Mouse (Mus musculus): ENCODE measurements at regions not wholly inside any gene's neighbourhood (a gene's known extent, or its start where the extent isn't known, plus 50 kb on each side); places are given as distances from the start of the nearest gene placed in this dataset.
A peak's percentile ranks its signal among the peaks of the same experiment; 100 is the strongest.
"Not testable (repeated sequence)": the region's sequence is repeated elsewhere in the genome, so short reads cannot be mapped to it uniquely, and the experiment has no call there.

DNA sequence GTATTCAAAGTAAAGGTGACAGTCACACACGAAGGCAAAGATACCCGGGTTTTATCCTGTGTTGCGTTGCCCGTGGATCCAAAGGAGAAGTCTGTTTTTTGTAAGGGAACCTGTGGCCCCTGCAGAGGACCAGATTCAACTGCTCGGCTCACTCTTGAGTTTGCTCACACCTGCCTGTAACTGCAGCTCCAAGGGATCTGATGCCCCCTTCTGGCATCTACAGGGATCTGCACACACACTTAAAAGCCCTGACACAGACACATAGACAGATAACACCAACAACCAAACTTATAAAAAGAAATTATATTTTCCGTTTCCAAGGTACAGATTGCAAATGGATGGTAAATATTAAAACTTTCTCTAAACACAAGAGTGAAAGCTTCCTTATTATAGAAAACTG lies 223.3 kb upstream of the 1700056E22Rik start:
- no peak for DNase-seq (ENCODE audit: extremely low read depth, insufficient read length, low spot score)

DNA sequence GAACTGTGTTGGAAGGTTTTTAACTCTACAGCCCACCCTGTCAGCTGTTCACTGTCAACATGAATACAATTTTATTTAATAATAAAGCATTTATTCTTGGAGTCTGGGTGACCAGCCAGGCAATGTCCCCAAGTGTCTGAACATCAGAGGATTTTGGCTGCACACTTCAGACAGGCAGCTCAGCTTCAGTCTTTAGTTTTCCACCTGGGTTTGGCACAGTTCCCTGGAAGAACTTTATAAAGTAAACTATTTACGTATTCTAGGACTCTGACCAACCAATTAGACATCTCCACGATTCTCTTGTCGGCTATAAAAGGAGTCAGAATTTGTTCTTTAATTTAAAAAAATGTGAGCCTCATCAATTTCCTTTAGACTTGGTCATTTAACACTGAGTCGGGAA lies 220.8 kb upstream of the 1700056E22Rik start:
- no peak for DNase-seq (ENCODE audit: extremely low read depth, insufficient read length, low spot score)

DNA sequence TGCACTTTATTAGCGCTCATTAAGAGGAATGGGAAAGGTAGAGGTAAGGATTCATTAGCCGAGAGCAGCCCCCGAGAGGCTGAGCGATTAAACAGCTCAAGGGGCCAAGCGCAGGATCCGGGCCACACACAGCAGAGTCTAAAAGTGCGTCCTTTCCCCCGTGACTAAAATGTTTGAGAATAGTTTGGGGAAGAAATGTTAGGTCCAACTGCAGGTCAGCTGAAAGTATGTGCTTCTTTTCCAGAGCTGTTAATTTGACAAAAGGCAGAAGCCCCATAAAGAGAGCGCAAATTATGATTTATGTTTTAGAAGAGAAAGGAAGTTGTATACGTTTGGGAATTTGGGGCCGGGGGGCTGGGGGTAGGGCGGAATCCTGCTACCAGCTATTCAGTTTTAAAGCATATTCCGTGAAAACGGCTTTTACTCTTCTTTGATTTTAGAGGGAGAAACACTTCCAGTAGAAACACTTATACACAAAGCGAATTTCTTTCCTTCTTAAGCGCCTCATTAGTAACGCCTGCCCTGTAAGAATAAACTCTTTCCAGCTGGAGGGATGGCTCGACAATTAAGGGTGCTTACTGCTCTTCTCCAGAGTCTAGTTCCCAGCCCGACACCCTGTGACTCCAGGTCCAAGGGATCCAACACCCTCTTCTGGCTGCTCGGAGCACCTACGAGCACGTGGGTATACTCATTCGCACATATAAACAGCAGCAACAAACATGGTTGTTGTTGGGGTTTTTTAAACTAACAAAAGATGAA lies 210.8 kb upstream of the 1700056E22Rik start:
- DNase-seq (ENCODE audit: extremely low read depth, insufficient read length, low spot score): no peak

DNA sequence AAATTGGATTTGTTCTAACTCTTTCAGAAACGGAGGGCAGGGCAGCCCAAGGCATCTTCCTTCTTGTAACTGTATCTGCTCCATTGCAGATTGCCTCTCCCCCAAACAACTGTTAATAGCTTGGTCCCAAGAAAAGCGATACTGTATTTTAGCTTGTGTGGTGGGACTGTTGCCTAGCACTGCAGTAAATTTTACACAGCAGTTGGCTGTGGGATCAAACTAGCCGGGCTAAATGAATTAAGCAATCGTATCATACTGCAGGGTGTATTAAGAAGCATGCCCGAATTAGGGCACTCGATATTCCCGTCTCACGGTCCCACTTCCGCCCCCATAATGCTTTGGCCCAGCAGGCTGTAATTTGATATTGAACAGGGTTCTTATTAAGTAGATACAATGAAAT lies 210.2 kb upstream of the 1700056E22Rik start:
- no peak for DNase-seq (ENCODE audit: extremely low read depth, insufficient read length, low spot score)

DNA sequence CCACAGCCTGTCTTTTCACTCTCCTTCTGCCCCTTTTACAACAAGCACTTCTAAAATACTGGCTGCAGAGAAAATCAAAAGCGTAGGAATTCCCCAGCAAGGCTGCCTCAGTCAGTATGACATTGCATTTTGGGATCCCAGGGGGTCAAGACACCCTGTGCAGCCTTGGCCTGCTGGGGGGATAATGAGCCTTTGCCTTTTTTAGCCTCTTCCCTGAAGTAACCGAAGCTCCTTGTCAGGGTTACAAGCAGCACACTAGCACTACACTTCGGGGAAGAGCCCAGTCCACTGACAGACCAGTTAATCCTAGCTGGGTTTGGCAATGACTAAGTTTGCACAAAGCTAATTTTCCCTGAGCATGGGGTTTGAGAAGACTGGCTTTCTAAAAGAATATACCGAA lies 207.7 kb upstream of the 1700056E22Rik start:
- DNase-seq (ENCODE audit: extremely low read depth, insufficient read length, low spot score): no peak

DNA sequence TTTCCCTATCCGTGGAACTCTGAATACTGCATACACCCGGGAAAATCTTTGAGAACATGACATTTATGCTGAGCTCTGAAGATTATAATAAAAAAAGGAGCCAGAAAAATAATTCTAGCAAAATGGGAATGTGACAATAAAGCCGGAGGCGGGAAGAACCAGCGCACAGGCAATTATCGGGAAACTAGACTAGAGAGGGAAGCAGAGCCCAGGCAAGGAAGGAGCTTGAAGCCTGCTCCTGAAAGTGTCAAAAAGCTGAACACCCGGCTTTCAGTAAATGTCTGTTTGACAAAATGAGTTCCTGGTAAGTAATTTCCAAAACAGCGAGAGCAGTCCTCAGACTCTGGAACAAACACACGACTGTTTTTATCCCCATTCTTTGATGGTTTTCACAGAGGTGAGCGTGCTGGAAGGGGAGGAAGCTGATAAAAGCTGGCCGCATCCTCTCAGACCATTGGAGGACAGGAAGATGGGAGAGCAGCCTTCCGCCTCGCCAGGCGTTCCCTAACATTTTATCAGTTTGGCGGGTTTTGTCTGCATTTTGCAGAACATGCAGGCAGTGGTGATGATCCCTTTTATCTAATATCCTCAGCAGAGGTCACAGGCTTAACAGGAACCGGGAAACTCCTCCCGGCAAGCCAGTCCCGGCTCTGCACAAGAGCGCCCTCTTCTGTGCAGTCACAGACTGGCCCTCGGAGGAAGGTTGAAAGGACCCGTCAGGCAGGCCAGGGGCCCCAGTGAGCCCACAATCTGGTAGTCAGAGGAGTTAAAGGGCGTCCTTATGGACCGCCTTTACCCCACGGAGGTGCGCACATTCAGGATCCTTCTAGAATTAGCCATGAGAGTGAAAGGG lies 201.3 kb upstream of the 1700056E22Rik start:
- peak; percentile 47 for DNase-seq (ENCODE audit: extremely low read depth, insufficient read length, low spot score)

DNA sequence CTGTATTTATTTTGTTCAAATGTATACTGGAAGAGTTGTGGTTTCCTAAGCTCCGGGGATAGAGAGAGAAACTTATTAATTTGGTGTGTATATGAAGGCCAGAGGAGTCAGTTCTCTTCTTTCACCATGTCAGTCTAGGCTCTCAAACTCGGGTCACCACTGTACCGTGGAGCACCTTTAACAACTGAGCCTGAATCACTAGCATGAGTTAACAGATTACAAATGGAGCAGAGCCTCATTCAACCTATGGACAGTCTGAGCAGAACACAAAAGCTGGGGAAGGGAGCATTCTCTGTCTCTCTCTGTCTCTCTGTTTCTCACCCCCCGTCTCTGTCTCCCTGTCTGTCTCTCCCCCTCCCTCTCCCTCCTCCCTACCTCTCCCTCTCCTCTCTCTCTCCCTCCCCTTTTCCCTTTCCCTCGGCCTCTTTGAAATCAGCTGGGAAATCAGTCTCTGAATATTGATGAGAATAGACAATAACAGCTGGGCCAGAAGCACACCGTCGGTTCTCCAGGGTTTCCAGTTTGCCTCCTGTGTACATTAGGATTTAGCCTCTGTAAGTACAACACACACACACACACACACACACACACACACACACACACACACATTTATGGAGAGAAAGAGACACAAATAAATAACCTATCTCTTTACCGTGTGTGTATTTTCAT lies 200.4 kb upstream of the 1700056E22Rik start:
- no peak for DNase-seq (ENCODE audit: extremely low read depth, insufficient read length, low spot score)

DNA sequence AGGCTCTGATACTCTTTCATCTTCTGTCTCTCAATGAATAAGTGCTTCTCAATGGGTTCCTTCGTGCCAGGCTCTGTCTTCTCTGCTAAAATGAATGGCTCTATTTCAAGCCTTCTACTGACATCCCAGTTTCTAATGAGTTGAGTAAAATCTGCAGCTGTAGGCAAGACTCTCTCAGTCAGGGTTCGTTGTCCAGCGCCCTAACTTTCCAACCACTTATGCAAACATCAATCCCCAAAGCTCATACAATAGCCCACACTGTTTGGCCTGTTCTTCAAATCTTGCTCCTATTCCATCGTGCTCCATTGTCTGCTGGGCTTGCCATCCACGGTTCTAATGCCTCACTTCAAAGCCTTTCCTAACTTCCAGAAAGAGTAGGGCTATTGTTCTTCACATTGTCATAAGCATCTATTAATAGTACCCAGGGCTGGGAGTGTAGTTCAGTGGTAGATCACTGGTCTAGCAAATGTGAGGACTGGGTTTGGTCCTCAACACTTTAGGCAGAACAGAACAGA lies 199.7 kb upstream of the 1700056E22Rik start:
- DNase-seq (ENCODE audit: extremely low read depth, insufficient read length, low spot score): no peak

DNA sequence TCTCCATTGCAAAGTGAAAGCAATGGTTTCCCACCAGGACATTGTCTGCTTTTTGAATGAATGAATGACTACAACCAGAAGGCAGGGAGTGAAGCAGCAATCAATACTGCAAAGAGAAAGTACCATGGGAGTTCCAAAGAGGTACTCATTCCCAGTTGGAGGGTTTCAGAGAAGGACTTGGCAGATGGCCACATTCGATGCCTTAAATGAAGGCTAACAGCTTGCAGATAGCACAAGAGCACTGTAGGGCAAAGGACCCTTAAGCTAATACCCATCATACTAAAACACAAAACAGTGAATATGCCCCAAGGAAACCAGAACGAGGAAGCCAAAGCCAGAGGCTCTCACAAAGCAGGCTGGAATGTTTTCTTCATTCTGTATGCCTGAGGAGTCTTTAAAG lies 188.2 kb upstream of the 1700056E22Rik start:
- no peak for DNase-seq (ENCODE audit: extremely low read depth, insufficient read length, low spot score)

DNA sequence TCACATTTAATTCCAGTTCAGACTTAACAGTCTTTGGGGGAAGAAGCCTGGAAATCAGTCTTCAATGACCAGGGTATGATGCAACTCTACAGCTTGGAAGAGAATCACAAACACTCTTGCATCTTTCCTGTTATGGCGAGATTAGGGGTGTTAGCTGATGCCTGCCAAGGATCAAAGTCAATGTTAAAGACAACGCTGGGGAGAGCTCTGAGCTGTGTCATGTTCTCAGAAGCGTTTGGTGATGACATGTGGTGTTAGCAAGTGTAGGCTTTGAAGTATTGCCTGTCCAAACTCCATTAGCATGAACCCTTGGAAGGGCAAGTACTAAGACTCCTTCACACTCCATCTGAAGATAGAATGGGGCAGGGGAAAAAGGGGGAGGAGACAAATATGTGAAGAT lies 187.7 kb upstream of the 1700056E22Rik start:
- no peak for DNase-seq (ENCODE audit: extremely low read depth, insufficient read length, low spot score)

DNA sequence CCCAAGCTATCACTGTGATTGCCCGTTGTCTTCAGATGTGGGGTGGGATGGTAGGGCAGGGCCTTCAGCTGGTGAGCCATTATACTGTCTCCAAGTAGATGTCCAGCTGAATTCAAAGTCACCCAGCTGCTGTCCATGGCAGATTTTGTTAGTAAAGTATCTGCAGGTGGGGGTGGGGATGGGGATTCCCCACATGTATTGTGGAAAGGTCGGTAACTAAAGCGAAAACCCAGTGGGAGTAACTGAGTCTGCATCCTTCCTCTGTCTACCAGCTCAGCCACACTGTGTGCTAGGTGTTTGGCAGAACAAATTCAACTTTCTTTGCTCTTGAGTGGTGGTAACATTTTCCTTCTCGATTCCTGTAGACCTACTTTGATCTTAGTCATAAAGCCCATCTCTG lies 163.2 kb upstream of the 1700056E22Rik start:
- DNase-seq (ENCODE audit: extremely low read depth, insufficient read length, low spot score): no peak

DNA sequence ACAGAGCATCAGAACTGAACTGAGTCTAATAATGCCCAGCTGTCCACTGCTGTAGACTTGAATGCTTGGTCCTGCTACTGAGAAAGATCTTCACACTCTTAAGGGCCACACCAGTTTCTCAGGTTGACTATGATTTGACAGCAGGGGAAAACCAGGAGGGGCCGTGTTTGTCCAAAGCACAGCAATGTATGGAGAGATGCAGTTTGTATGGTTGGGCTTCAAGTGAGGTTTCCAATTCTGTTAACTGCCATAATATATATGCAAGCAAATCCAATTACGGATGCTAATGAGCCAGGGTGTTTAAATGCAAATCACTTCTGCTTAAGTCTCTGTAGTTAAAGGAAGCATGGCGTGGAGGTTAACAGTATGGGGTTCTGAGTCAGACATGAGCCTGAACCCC lies 157.2 kb upstream of the 1700056E22Rik start:
- no peak for DNase-seq (ENCODE audit: extremely low read depth, insufficient read length, low spot score)

DNA sequence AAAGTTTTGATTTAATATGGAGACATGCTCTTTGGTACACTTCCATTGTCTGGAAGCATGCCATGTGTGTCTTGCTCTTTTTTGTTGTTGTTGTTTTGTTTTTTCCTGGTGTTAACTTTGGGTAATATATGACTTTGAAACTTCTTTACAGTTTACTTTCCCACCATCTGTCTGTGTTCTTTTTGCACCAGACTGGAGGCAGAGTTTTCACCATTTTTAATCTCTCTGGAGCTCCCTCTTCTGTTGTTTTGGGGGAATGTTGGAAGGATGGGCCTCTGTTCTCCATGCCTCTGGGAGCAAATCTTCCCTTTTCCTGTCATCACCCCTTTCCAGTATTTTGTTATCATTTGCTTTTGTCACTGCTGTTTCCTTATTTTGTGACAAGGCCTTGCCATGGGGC lies 153.5 kb upstream of the 1700056E22Rik start:
- DNase-seq (ENCODE audit: extremely low read depth, insufficient read length, low spot score): no peak

DNA sequence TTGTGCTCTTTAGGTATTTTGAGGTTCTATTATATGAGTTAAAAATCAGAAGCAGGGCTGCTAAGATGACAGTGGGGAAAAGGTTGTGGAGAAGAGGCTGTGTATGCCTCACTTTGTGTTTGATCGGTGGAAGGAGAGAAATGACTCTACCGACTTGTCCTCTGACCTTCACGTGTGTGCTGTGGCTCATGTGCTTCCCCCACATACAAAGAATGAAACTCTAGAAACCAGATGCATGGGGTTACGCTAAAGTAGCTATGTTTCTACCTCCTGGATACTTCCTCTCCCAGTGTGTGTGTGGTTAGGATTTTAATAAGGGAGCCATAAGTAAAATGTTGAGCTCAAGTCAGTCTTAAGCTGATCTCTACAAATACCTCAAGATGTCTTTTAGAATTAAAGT lies 148.1 kb upstream of the 1700056E22Rik start:
- DNase-seq (ENCODE audit: extremely low read depth, insufficient read length, low spot score): no peak

DNA sequence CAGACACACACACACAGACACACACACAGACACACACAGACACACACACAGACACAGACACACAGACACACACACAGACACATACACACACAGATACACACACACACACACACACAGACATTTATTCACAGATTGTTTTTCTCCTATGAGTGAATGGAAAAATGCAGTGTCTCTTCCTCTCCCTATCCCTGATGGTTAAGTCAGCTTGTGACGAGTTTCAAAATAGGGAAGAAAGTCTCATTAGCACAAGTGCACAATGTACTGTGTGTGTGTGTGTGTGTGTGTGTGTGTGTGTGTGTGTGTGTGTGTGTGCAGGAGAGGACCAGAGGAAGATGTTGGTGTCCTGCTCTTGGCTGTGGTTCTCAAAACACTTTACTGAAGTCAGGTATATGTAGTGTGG lies 140.3 kb upstream of the 1700056E22Rik start:
- DNase-seq (ENCODE audit: extremely low read depth, insufficient read length, low spot score): not testable (repeated sequence)

DNA sequence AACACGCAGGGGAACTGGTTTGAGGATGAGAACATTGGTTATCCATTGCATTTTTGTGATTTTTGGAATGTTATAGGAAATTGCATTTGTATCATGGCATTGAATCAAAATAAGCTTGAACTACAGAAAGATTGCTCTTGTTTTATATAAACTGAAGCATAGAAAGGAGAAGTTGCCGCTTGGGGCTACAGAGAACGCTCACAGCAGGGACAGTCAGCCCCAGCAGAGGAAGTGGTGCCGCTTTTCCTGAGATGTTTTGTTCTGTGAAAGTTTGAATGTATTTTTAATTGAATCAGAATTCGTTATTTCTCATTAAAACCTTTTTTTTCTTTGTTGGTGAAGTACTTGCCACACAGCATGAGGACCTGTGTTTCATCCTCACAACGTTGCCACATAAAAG lies 139.6 kb upstream of the 1700056E22Rik start:
- no peak for DNase-seq (ENCODE audit: extremely low read depth, insufficient read length, low spot score)

DNA sequence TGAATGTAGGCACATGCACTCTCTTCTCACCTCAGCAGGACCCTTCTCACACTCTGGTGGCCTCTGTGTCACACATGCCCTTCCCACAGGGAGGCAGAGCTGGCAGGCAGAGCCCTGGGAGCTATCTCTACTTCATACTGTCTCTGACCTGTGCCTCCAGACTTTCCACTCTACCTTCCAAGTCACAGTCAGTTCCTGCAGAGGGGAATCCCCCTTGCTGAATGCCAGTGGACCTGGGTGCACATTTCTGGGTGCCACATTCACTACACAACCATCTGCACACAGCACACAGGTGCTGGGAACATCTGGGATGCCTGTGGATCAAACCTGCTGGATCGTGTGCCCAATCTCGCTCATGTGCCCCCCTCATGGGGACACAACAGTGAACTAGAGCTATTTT lies 138.9 kb upstream of the 1700056E22Rik start:
- DNase-seq (ENCODE audit: extremely low read depth, insufficient read length, low spot score): no peak

DNA sequence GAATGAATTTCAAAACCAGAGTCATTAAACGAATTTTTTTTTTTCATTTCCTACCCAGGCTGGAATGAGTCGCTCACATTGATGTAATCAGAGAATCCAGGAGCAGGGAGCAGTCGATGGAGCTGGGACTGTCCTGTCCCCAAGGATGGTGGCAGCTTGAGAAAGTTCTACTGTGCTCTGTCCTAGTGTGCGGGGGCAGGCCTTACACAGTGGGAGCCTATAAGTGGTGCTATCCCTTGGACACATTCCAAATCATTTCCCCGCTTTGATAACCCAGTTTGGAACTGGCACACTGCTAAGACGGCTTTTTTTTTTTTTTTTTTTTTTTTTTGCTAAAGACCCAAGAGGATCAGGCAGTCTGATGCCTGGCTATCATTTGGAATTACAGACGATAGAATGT lies 137.5 kb upstream of the 1700056E22Rik start:
- no peak for DNase-seq (ENCODE audit: extremely low read depth, insufficient read length, low spot score)

DNA sequence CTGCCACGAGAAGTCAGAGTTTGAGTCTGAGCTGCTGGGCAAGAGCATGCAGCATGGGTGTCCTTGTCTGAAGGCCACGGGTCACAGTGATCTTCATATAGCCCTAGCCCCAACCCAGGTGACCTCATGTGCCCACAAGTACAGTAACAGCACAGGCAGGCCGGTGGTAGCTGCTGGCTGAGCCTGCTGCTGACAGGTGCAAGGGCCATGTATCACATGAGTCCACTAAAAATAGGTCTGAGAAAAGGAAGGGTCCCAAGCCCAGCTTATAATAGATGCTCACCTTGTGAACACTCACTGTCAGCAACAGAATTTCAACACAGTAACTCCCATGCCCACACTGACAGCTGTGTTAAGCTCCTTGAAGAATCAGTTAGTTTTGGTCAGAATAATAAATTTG lies 136.8 kb upstream of the 1700056E22Rik start:
- DNase-seq (ENCODE audit: extremely low read depth, insufficient read length, low spot score): no peak

DNA sequence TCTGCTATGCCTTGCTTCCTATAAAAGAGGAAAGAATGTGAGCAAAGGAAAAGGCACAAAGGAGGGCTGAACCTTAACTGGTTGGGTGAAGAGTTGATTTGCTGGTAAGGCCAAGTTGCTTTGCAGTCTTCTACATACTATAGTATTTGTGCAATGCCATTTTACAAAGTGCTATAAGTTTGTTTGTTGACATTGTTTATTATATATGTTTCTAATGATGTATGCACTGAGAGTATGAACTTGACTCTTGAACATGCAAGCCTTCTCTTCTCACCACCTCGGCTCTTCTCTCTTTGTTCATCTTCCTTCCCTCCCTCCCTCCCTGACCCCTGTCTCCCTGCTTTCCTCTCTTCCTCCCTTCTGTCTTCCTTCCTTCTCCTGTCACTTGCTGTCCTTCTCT lies 135.9 kb upstream of the 1700056E22Rik start:
- no peak for DNase-seq (ENCODE audit: extremely low read depth, insufficient read length, low spot score)

DNA sequence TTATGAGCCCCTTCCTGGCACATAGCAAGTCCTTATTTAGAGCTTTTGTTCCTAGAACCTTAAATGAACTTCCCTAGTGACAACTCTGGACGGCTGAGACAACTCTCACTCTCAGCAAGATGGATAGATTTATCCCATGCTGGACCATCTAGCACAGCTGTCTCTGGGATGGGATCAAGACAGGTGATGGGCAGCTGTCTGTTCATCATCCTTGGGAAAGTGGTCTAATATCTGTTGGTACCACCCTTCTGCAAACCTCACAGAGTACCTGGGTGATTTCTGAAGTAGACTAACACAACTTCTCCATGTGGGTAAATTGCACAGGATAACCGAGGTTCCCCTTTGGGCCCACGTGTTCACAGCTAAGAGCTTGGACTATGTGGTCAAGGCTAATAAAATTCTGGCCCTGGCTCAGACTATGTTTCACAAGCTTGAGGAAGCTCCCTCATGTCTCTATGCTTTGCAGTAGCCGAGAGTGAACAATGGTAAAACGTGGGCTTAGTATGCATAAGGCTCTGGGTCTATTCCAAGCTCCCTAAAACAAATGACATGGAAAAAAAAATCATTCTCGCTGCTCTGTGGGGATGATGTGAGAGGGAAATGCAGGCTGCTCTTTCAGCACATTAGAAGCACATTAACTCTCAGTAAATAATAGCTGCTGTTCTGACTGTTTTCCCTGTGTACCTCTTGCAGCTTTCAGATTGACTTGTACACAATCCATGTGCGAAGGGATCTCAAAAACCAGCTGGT lies 135.1 kb upstream of the 1700056E22Rik start:
- no peak for DNase-seq (ENCODE audit: extremely low read depth, insufficient read length, low spot score)

Measured in 3134 (cell line).